Mouse (Mus musculus): Measurements from ENCODE around the gene Pla2g4b. TPM values are rescaled to one million over a fixed set of nuclear protein-coding genes. Genes with fewer than 3 reads are reported as not detected.

Pla2g4b gene
- polyA plus RNA-seq, 1 experiment from 2014 or later = 1.6 TPM

GRCm38 (mm10) chr2:120049632-120050274 lies 16.5 kb downstream of the Pla2g4b start:
- ATAC-seq (ENCODE audit: insufficient read depth, low FRiP score, low TSS enrichment) = no peak
- no peak overlapping the region for H3K27ac ChIP-seq (ENCODE audit: low read depth, low read length)
- no peaks in the 10 kb centered on the region for H3K9me3 ChIP-seq (ENCODE audit: control insufficient read depth, low read length)
- H3K4me1 ChIP-seq (ENCODE audit: control insufficient read depth, insufficient read depth, low read length) = no peaks in the 10 kb centered on the region
- H3K27me3 ChIP-seq (ENCODE audit: control insufficient read depth, insufficient read depth, low read length) = no peaks in the 10 kb centered on the region
- DNase-seq (ENCODE audit: low spot score) = peak; percentile 26
- no peak overlapping the region for H3K4me2 ChIP-seq (ENCODE audit: low read depth)
- no peak overlapping the region for H3K9ac ChIP-seq (ENCODE audit: low read length)
- no peak overlapping the region for H3K4me3 ChIP-seq (ENCODE audit: low read depth, low read length)
- 64% methylated on average over 10 of the region's 10 CpGs for WGBS
- H3K36me3 ChIP-seq (ENCODE audit: control insufficient read depth, insufficient read depth, low read length) = no peaks in the 10 kb centered on the region

GRCm38 (mm10) chr2:120051405-120051804 lies 18.2 kb downstream of the Pla2g4b start:
- no peaks in the 10 kb centered on the region for H3K36me3 ChIP-seq (ENCODE audit: control insufficient read depth, insufficient read depth, low read length)
- no peak for ATAC-seq (ENCODE audit: insufficient read depth, low FRiP score, low TSS enrichment)
- H3K4me2 ChIP-seq (ENCODE audit: low read depth) = no peak overlapping the region
- no peak overlapping the region for H3K27ac ChIP-seq (ENCODE audit: low read depth, low read length)
- 64% methylated on average over 6 of the region's 6 CpGs for WGBS
- H3K9me3 ChIP-seq (ENCODE audit: control insufficient read depth, low read length) = no peaks in the 10 kb centered on the region
- DNase-seq (ENCODE audit: low spot score) = no peak
- no peak overlapping the region for H3K4me3 ChIP-seq (ENCODE audit: low read depth, low read length)
- H3K9ac ChIP-seq (ENCODE audit: low read length) = no peak overlapping the region
- no peaks in the 10 kb centered on the region for H3K27me3 ChIP-seq (ENCODE audit: control insufficient read depth, insufficient read depth, low read length)
- no peaks in the 10 kb centered on the region for H3K4me1 ChIP-seq (ENCODE audit: control insufficient read depth, insufficient read depth, low read length)

GRCm38 (mm10) chr2:120054771-120055552 lies 21.7 kb downstream of the Pla2g4b start:
- Histone ChIP-seq H3K27ac (ENCODE audit: low read depth, low read length) (no peak overlapping the region), H3K9ac (ENCODE audit: low read length) (no peak overlapping the region), H3K27me3 (ENCODE audit: control insufficient read depth, insufficient read depth, low read length) (no peaks in the 10 kb centered on the region), H3K4me3 (ENCODE audit: low read depth, low read length) (no peak overlapping the region), H3K36me3 (ENCODE audit: control insufficient read depth, insufficient read depth, low read length) (no peaks in the 10 kb centered on the region), H3K4me2 (ENCODE audit: low read depth) (no peak overlapping the region), H3K9me3 (ENCODE audit: control insufficient read depth, low read length) (no peaks in the 10 kb centered on the region), H3K4me1 (ENCODE audit: control insufficient read depth, insufficient read depth, low read length) (no peaks in the 10 kb centered on the region)
- 91% methylated on average over 12 of the region's 12 CpGs for WGBS
- no peak for ATAC-seq (ENCODE audit: insufficient read depth, low FRiP score, low TSS enrichment)
- no peak for DNase-seq (ENCODE audit: low spot score)

GRCm38 (mm10) chr2:120055923-120056322 lies 22.7 kb downstream of the Pla2g4b start:
- Histone ChIP-seq H3K27me3 (ENCODE audit: control insufficient read depth, insufficient read depth, low read length) (no peaks in the 10 kb centered on the region), H3K4me3 (ENCODE audit: low read depth, low read length) (no peak overlapping the region), H3K4me2 (ENCODE audit: low read depth) (no peak overlapping the region), H3K4me1 (ENCODE audit: control insufficient read depth, insufficient read depth, low read length) (no peaks in the 10 kb centered on the region), H3K27ac (ENCODE audit: low read depth, low read length) (no peak overlapping the region), H3K36me3 (ENCODE audit: control insufficient read depth, insufficient read depth, low read length) (no peaks in the 10 kb centered on the region), H3K9ac (ENCODE audit: low read length) (no peak overlapping the region), H3K9me3 (ENCODE audit: control insufficient read depth, low read length) (no peaks in the 10 kb centered on the region)
- DNase-seq (ENCODE audit: low spot score) (no peak), ATAC-seq (ENCODE audit: insufficient read depth, low FRiP score, low TSS enrichment) (no peak)
- 87% methylated on average over 10 of the region's 10 CpGs for WGBS

GRCm38 (mm10) chr2:120058818-120059217 lies 25.6 kb downstream of the Pla2g4b start:
- H3K36me3 ChIP-seq (ENCODE audit: control insufficient read depth, insufficient read depth, low read length) = no peaks in the 10 kb centered on the region
- DNase-seq (ENCODE audit: low spot score) (no peak), ATAC-seq (ENCODE audit: insufficient read depth, low FRiP score, low TSS enrichment) (no peak)
- 87% methylated on average over 4 of the region's 4 CpGs for WGBS
- H3K9ac ChIP-seq (ENCODE audit: low read length) = no peak overlapping the region
- H3K9me3 ChIP-seq (ENCODE audit: control insufficient read depth, low read length) = no peaks in the 10 kb centered on the region
- no peak overlapping the region for H3K4me2 ChIP-seq (ENCODE audit: low read depth)
- H3K27me3 ChIP-seq (ENCODE audit: control insufficient read depth, insufficient read depth, low read length) = no peaks in the 10 kb centered on the region
- no peaks in the 10 kb centered on the region for H3K4me1 ChIP-seq (ENCODE audit: control insufficient read depth, insufficient read depth, low read length)
- no peak overlapping the region for H3K4me3 ChIP-seq (ENCODE audit: low read depth, low read length)
- H3K27ac ChIP-seq (ENCODE audit: low read depth, low read length) = no peak overlapping the region

GRCm38 (mm10) chr2:120059466-120059865 lies 26.2 kb downstream of the Pla2g4b start:
- Histone ChIP-seq H3K27ac (ENCODE audit: low read depth, low read length) (no peak overlapping the region), H3K4me1 (ENCODE audit: control insufficient read depth, insufficient read depth, low read length) (no peaks in the 10 kb centered on the region), H3K4me2 (ENCODE audit: low read depth) (no peak overlapping the region), H3K9me3 (ENCODE audit: control insufficient read depth, low read length) (no peaks in the 10 kb centered on the region), H3K36me3 (ENCODE audit: control insufficient read depth, insufficient read depth, low read length) (no peaks in the 10 kb centered on the region), H3K27me3 (ENCODE audit: control insufficient read depth, insufficient read depth, low read length) (no peaks in the 10 kb centered on the region), H3K4me3 (ENCODE audit: low read depth, low read length) (no peak overlapping the region), H3K9ac (ENCODE audit: low read length) (no peak overlapping the region)
- WGBS = 92% methylated on average over 3 of the region's 3 CpGs
- DNase-seq (ENCODE audit: low spot score) (no peak), ATAC-seq (ENCODE audit: insufficient read depth, low FRiP score, low TSS enrichment) (no peak)

- H3K4me2 ChIP-seq (ENCODE audit: low read depth) = no peak overlapping the region
- H3K9ac ChIP-seq (ENCODE audit: low read length) = no peak overlapping the region
- H3K27ac ChIP-seq (ENCODE audit: low read depth, low read length) = no peak overlapping the region
- H3K4me3 ChIP-seq (ENCODE audit: low read depth, low read length) = no peak overlapping the region
- no peaks in the 10 kb centered on the region for H3K36me3 ChIP-seq (ENCODE audit: control insufficient read depth, insufficient read depth, low read length)
- no peak for DNase-seq (ENCODE audit: low spot score)
- ATAC-seq (ENCODE audit: insufficient read depth, low FRiP score, low TSS enrichment) = no peak
- no peaks in the 10 kb centered on the region for H3K27me3 ChIP-seq (ENCODE audit: control insufficient read depth, insufficient read depth, low read length)
- H3K4me1 ChIP-seq (ENCODE audit: control insufficient read depth, insufficient read depth, low read length) = no peaks in the 10 kb centered on the region
- WGBS = 73% methylated on average over 6 of the region's 6 CpGs
- no peaks in the 10 kb centered on the region for H3K9me3 ChIP-seq (ENCODE audit: control insufficient read depth, low read length)
These were observed 27.0 kb downstream of the Pla2g4b start for GRCm38 (mm10) chr2:120060190-120060589.

- ATAC-seq (ENCODE audit: insufficient read depth, low FRiP score, low TSS enrichment) = no peak
These were observed 27.4 kb downstream of the Pla2g4b start for GRCm38 (mm10) chr2:120060651-120061050.

GRCm38 (mm10) chr2:120062248-120062647 lies 29.0 kb downstream of the Pla2g4b start:
- H3K4me1 ChIP-seq (ENCODE audit: control insufficient read depth, insufficient read depth, low read length) = no peaks in the 10 kb centered on the region
- no peak overlapping the region for H3K4me3 ChIP-seq (ENCODE audit: low read depth, low read length)
- no peak for DNase-seq (ENCODE audit: low spot score)
- no peaks in the 10 kb centered on the region for H3K36me3 ChIP-seq (ENCODE audit: control insufficient read depth, insufficient read depth, low read length)
- no peaks in the 10 kb centered on the region for H3K9me3 ChIP-seq (ENCODE audit: control insufficient read depth, low read length)
- no peaks in the 10 kb centered on the region for H3K27me3 ChIP-seq (ENCODE audit: control insufficient read depth, insufficient read depth, low read length)
- H3K4me2 ChIP-seq (ENCODE audit: low read depth) = no peak overlapping the region
- no peak overlapping the region for H3K9ac ChIP-seq (ENCODE audit: low read length)
- ATAC-seq (ENCODE audit: insufficient read depth, low FRiP score, low TSS enrichment) = no peak
- WGBS = 87% methylated on average over 8 of the region's 8 CpGs
- H3K27ac ChIP-seq (ENCODE audit: low read depth, low read length) = no peak overlapping the region

More at GRCm38 (mm10) chr2:120060651-120061050, 27.4 kb downstream of the Pla2g4b start:
- Histone ChIP-seq H3K4me3 (ENCODE audit: low read depth, low read length) (no peak overlapping the region), H3K9ac (ENCODE audit: low read length) (no peak overlapping the region), H3K36me3 (ENCODE audit: control insufficient read depth, insufficient read depth, low read length) (no peaks in the 10 kb centered on the region), H3K9me3 (ENCODE audit: control insufficient read depth, low read length) (no peaks in the 10 kb centered on the region), H3K4me1 (ENCODE audit: control insufficient read depth, insufficient read depth, low read length) (no peaks in the 10 kb centered on the region), H3K4me2 (ENCODE audit: low read depth) (no peak overlapping the region), H3K27me3 (ENCODE audit: control insufficient read depth, insufficient read depth, low read length) (no peaks in the 10 kb centered on the region), H3K27ac (ENCODE audit: low read depth, low read length) (no peak overlapping the region)
- 72% methylated on average over 9 of the region's 9 CpGs for WGBS
- DNase-seq (ENCODE audit: low spot score) = no peak
